Mouse (Mus musculus): ENCODE data around the gene Dab2ip. TPM values are rescaled to one million over a fixed set of nuclear protein-coding genes. Genes with fewer than 3 reads are reported as not detected.

Gene Dab2ip
- polyA plus RNA-seq, 1 experiment from 2014 or later, result 62.4 TPM

DNA sequence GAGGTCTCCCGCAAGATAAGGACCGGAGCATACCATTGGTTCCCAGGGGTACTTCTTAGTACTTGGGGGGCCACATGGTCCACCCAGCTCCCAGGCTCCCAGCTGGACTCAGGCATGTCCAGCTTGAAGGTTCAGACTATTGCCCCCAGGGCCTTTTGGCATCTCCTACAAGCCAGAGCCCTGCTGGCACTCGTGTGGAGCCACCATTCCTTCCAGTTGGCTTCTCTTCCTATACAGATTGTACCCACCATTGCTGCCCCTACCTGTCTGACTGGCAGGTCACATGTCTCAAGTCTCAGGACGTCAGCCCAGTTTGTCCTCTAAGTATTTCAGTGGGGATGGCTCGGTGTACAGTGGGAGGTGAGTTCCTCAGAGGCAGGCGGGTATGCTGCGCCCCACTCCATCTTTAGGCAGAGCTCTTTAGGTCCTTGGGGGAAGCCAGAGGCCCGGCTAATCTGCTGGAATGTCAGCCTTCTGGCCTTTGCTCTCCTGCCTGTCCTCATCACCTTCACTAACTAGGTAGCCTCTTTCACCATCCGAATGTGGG lies 68.2 kb downstream of the Dab2ip start:
- Histone ChIP-seq H3K36me3 (no peaks in the 10 kb centered on the region), H3K4me1 (peaks cover 50% of the 10 kb centered on the region), H3K9me3 (replicated peaks) (no peaks in the 10 kb centered on the region), H3K9ac (replicated peaks) (no peak overlapping the region), H3K4me2 (no peak overlapping the region), H3K4me3 (replicated peaks) (no peak overlapping the region), H3K27ac (replicated peaks) (no peak overlapping the region), H3K27me3 (replicated peaks) (no peaks in the 10 kb centered on the region)
- WGBS, result 88% methylated on average over 9 of the region's 9 CpGs
- no peak for ATAC-seq (ENCODE audit: low FRiP score)

GRCm38 (mm10) chr2:35627298-35627898 lies 69.3 kb downstream of the Dab2ip start:
- H3K9ac ChIP-seq (replicated peaks), result no peak overlapping the region
- 59% methylated on average over 11 of the region's 11 CpGs for WGBS
- no peaks in the 10 kb centered on the region for H3K36me3 ChIP-seq
- no peak overlapping the region for H3K4me2 ChIP-seq
- ATAC-seq (ENCODE audit: low FRiP score), result no peak
- no peak overlapping the region for H3K4me3 ChIP-seq (replicated peaks)
- H3K9me3 ChIP-seq (replicated peaks), result no peaks in the 10 kb centered on the region
- no peaks in the 10 kb centered on the region for H3K27me3 ChIP-seq (replicated peaks)
- peaks cover 38% of the 10 kb centered on the region for H3K4me1 ChIP-seq
- H3K27ac ChIP-seq (replicated peaks), result peak overlapping the region; percentile 34

GRCm38 (mm10) chr2:35628052-35628451 lies 70.0 kb downstream of the Dab2ip start:
- H3K4me2 ChIP-seq, result no peak overlapping the region
- WGBS, result 58% methylated on average over 7 of the region's 7 CpGs
- no peaks in the 10 kb centered on the region for H3K27me3 ChIP-seq (replicated peaks)
- H3K27ac ChIP-seq (replicated peaks), result no peak overlapping the region; the same call in 1 of the 2 replicates
- no peaks in the 10 kb centered on the region for H3K36me3 ChIP-seq
- H3K9ac ChIP-seq (replicated peaks), result 0 out of 2 replicates have a peak overlapping the region, but pooled peaks have one; percentile 5
- ATAC-seq (ENCODE audit: low FRiP score), result no peak
- H3K4me1 ChIP-seq, result peaks cover 33% of the 10 kb centered on the region
- no peak overlapping the region for H3K4me3 ChIP-seq (replicated peaks)
- H3K9me3 ChIP-seq (replicated peaks), result no peaks in the 10 kb centered on the region

DNA sequence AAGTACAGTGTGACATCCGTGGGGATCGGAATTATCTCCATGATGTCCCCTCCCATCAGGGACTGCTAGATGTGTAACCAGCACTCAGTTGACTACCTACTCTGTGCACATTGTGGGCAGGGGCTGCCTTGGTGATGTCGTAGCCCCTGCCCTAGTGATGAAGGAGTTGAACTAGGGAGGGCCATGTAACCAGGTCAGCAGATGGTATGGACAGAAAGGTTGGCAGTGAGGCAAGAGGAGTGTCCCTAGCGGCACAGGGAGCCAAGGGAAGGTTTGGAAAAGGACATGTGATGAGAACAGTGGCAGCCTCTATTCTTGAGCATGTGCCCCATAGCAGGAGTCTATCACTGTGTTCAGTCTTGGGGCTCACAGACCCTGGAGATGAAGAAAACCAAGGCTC lies 70.6 kb downstream of the Dab2ip start:
- WGBS, result 88% methylated on average over 4 of the region's 4 CpGs
- no peak for ATAC-seq (ENCODE audit: low FRiP score)
- H3K36me3 ChIP-seq, result no peaks in the 10 kb centered on the region
- no peak overlapping the region for H3K9ac ChIP-seq (replicated peaks)
- no peak overlapping the region for H3K27ac ChIP-seq (replicated peaks)
- H3K9me3 ChIP-seq (replicated peaks), result no peaks in the 10 kb centered on the region
- no peaks in the 10 kb centered on the region for H3K27me3 ChIP-seq (replicated peaks)
- H3K4me2 ChIP-seq, result no peak overlapping the region
- H3K4me3 ChIP-seq (replicated peaks), result no peak overlapping the region
- H3K4me1 ChIP-seq, result peaks cover 28% of the 10 kb centered on the region

GRCm38 (mm10) chr2:35629126-35629525 lies 71.1 kb downstream of the Dab2ip start:
- H3K4me3 ChIP-seq (replicated peaks), result no peak overlapping the region
- peaks cover 23% of the 10 kb centered on the region for H3K4me1 ChIP-seq
- H3K9me3 ChIP-seq (replicated peaks), result no peaks in the 10 kb centered on the region
- H3K9ac ChIP-seq (replicated peaks), result no peak overlapping the region
- no peak overlapping the region for H3K4me2 ChIP-seq
- no peak for ATAC-seq (ENCODE audit: low FRiP score)
- no peak overlapping the region for H3K27ac ChIP-seq (replicated peaks)
- WGBS, result 97% methylated on average over 5 of the region's 8 CpGs
- H3K36me3 ChIP-seq, result no peaks in the 10 kb centered on the region
- no peaks in the 10 kb centered on the region for H3K27me3 ChIP-seq (replicated peaks)

GRCm38 (mm10) chr2:35633392-35633791 lies 75.3 kb downstream of the Dab2ip start:
- Histone ChIP-seq H3K27ac (replicated peaks) (no peak overlapping the region), H3K36me3 (no peaks in the 10 kb centered on the region), H3K27me3 (replicated peaks) (no peaks in the 10 kb centered on the region), H3K4me3 (replicated peaks) (no peak overlapping the region), H3K4me1 (peaks cover 8% of the 10 kb centered on the region), H3K9ac (replicated peaks) (no peak overlapping the region), H3K4me2 (no peak overlapping the region), H3K9me3 (replicated peaks) (no peaks in the 10 kb centered on the region)
- no peak for ATAC-seq (ENCODE audit: low FRiP score)
- WGBS, result 86% methylated on average over 4 of the region's 4 CpGs

- H3K4me1 ChIP-seq, result peaks cover 10% of the 10 kb centered on the region
- no peaks in the 10 kb centered on the region for H3K9me3 ChIP-seq (replicated peaks)
- H3K4me2 ChIP-seq, result no peak overlapping the region
- no peak overlapping the region for H3K27ac ChIP-seq (replicated peaks)
- WGBS, result 73% methylated on average over 4 of the region's 4 CpGs
- H3K36me3 ChIP-seq, result no peaks in the 10 kb centered on the region
- no peak overlapping the region for H3K9ac ChIP-seq (replicated peaks)
- ATAC-seq (ENCODE audit: low FRiP score), result no peak
- H3K4me3 ChIP-seq (replicated peaks), result no peak overlapping the region
- no peaks in the 10 kb centered on the region for H3K27me3 ChIP-seq (replicated peaks)
These were observed 76.9 kb downstream of the Dab2ip start for GRCm38 (mm10) chr2:35634963-35635362.

DNA sequence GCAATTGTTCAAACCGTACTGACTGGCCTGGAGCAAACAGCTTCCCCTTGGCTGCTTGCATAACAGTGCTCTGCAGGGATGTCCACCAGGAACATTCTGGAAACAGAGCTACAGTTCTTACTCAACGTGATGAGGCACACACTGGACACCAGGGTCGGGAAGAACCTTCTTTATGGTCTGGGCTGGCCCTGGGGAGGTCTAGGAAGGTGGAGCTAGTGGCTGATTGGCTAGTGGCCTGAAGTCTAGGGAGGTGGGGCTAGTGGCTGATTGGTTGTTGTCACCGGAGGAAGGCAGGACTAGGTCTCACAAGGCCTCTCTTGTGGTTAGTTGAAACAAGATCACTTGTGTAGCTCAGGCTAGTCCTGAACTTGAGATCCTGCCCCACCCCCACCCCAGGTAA lies 77.5 kb downstream of the Dab2ip start:
- 59% methylated on average over 4 of the region's 4 CpGs for WGBS
- Histone ChIP-seq H3K4me1 (peaks cover 10% of the 10 kb centered on the region), H3K27me3 (replicated peaks) (no peaks in the 10 kb centered on the region), H3K4me2 (no peak overlapping the region), H3K36me3 (no peaks in the 10 kb centered on the region), H3K9me3 (replicated peaks) (no peaks in the 10 kb centered on the region), H3K27ac (replicated peaks) (no peak overlapping the region), H3K9ac (replicated peaks) (no peak overlapping the region), H3K4me3 (replicated peaks) (no peak overlapping the region)
- ATAC-seq (ENCODE audit: low FRiP score), result no peak

GRCm38 (mm10) chr2:35637880-35638535 lies 79.9 kb downstream of the Dab2ip start:
- WGBS, result 44% methylated on average over 13 of the region's 13 CpGs
- H3K4me2 ChIP-seq, result no peak overlapping the region
- no peak overlapping the region for H3K9ac ChIP-seq (replicated peaks)
- no peaks in the 10 kb centered on the region for H3K36me3 ChIP-seq
- peak; percentile 70; the same call in 1 of the 2 replicates for ATAC-seq (ENCODE audit: low FRiP score)
- no peaks in the 10 kb centered on the region for H3K27me3 ChIP-seq (replicated peaks)
- peak overlapping the region; percentile 4; the same call in 1 of the 2 replicates for H3K27ac ChIP-seq (replicated peaks)
- peaks cover 10% of the 10 kb centered on the region for H3K4me1 ChIP-seq
- H3K9me3 ChIP-seq (replicated peaks), result no peaks in the 10 kb centered on the region
- H3K4me3 ChIP-seq (replicated peaks), result no peak overlapping the region

GRCm38 (mm10) chr2:35639799-35640198 lies 81.7 kb downstream of the Dab2ip start:
- 92% methylated on average over 2 of the region's 2 CpGs for WGBS
- Histone ChIP-seq H3K4me2 (no peak overlapping the region), H3K4me1 (peaks cover 10% of the 10 kb centered on the region), H3K9me3 (replicated peaks) (no peaks in the 10 kb centered on the region), H3K27ac (replicated peaks) (no peak overlapping the region), H3K27me3 (replicated peaks) (no peaks in the 10 kb centered on the region), H3K36me3 (no peaks in the 10 kb centered on the region), H3K4me3 (replicated peaks) (no peak overlapping the region), H3K9ac (replicated peaks) (no peak overlapping the region)
- ATAC-seq (ENCODE audit: low FRiP score), result no peak

DNA sequence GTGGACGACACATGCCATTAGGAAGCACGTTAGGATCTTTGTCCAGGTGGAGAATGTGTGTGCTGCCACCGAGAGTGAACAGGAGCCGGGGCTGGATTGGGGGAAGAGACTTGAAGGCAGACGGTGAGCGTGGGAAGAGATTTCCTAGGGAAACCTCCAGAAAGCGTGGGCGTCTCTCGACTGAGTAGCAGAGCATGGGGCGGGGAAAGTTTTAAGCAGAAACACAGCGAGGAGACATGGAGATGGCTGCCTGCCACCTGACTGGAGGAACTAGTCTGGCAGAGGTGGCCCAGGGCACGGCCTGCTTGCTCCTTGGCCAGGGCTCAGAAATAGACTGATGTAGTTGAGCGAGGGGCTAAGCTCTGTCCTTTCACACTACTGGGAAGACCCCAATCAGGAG lies 82.5 kb downstream of the Dab2ip start:
- 85% methylated on average over 13 of the region's 13 CpGs for WGBS
- no peak for ATAC-seq (ENCODE audit: low FRiP score)

DNA sequence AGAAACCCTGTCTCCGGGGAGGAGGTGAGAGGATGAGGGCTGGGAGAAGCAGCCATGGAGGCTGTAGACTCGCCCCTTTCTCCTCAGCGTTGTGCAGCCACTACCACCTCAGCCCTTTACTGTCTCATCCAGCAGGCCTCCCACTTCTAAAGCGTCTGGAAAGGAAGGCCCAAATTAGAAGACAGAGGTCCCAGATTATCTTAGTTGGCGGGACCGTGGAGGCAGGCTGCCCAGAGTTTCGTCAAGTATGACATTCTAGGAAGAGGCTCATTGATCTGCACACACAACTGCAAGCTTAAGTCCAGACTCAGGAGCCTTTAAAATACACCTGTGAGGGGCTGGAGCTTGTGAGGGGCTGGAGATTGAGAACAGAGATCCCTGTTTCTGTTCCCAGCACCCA lies 84.2 kb downstream of the Dab2ip start:
- 87% methylated on average over 7 of the region's 7 CpGs for WGBS
- Histone ChIP-seq H3K9ac (replicated peaks) (no peak overlapping the region), H3K36me3 (no peaks in the 10 kb centered on the region), H3K4me2 (no peak overlapping the region), H3K27ac (replicated peaks) (no peak overlapping the region), H3K4me1 (peaks cover 10% of the 10 kb centered on the region), H3K9me3 (replicated peaks) (no peaks in the 10 kb centered on the region), H3K4me3 (replicated peaks) (no peak overlapping the region), H3K27me3 (replicated peaks) (no peaks in the 10 kb centered on the region)
- no peak for ATAC-seq (ENCODE audit: low FRiP score)

More for the DNA sequence above, 82.5 kb downstream of the Dab2ip start:
- Histone ChIP-seq H3K27me3 (replicated peaks) (no peaks in the 10 kb centered on the region), H3K9me3 (replicated peaks) (no peaks in the 10 kb centered on the region), H3K9ac (replicated peaks) (no peak overlapping the region), H3K27ac (replicated peaks) (no peak overlapping the region), H3K36me3 (no peaks in the 10 kb centered on the region), H3K4me1 (peaks cover 10% of the 10 kb centered on the region), H3K4me2 (no peak overlapping the region), H3K4me3 (replicated peaks) (no peak overlapping the region)
